Mouse (Mus musculus) midbrain, embryonic 11.5 days (tissue): ENCODE measurements around the gene Rnf40. TPM values are rescaled to one million over a fixed set of nuclear protein-coding genes. Genes with fewer than 3 reads are reported as not detected.

Source experiments
- ATAC-seq: fragments of 200-750 bp; cut with Nextera tagmentation; 2 replicates; pipeline ENCODE4 v1.8.0; 2017; ENCODE audit warnings: moderate TSS enrichment, moderate library complexity; ENCODE audit not compliant: low FRiP score
- DNase-seq: peaks from one replicate; pipeline ENCODE4 v3.0.0; 2015; ENCODE audit warnings: low spot score; ENCODE audit errors: missing footprints
- H3K27ac ChIP-seq: fragments of 300-500 bp; sonication (generic); 2 replicates; pipeline ENCODE4 v1.5.1; 2014; ENCODE audit warnings: low read depth, low read length
- H3K27me3 ChIP-seq: fragments of 300-500 bp; sonication (generic); 2 replicates; pipeline ENCODE4 v1.6.1; 2014; ENCODE audit warnings: mild to moderate bottlenecking, low read length, moderate library complexity, mixed read lengths; ENCODE audit not compliant: control insufficient read depth, insufficient read depth
- H3K36me3 ChIP-seq: fragments of 300-500 bp; sonication (generic); 2 replicates; pipeline ENCODE4 v1.6.1; 2014; ENCODE audit warnings: mild to moderate bottlenecking, low read length, moderate library complexity, mixed read lengths; ENCODE audit not compliant: control insufficient read depth, insufficient read depth
- H3K4me1 ChIP-seq: fragments of 300-500 bp; sonication (generic); 2 replicates; pipeline ENCODE4 v1.6.1; 2014; ENCODE audit warnings: low read length; ENCODE audit not compliant: control insufficient read depth, insufficient read depth
- H3K4me2 ChIP-seq: fragments of 300-500 bp; sonication (generic); 2 replicates; pipeline ENCODE4 v1.6.1; 2014; ENCODE audit warnings: mild to moderate bottlenecking, moderate library complexity
- H3K4me3 ChIP-seq: fragments of 300-500 bp; sonication (generic); 2 replicates; pipeline ENCODE4 v1.5.1; 2014; ENCODE audit warnings: low read depth, low read length
- H3K9ac ChIP-seq: fragments of 300-500 bp; sonication (generic); 2 replicates; pipeline ENCODE4 v1.6.1; 2014; ENCODE audit warnings: low read length
- H3K9me3 ChIP-seq: fragments of 300-500 bp; sonication (generic); 2 replicates; pipeline ENCODE4 v1.6.1; 2016; ENCODE audit warnings: low read length; ENCODE audit not compliant: control insufficient read depth
- WGBS: fragments of 180-500 bp; shearing (Covaris S2); extraction: QIAGEN DNeasy Blood & Tissue Kit; methylation state at CpG from one replicate; pipeline ENCODE4 v1.1.7; 2014; 5-methylcytosine and 5-hydroxymethylcytosine counted together
- polyA plus RNA-seq: library from polyadenylated mRNA; unstranded; fragments of >200 nt; fragmentation: Nextera tagmentation; extraction: Ambion mirVana; gene quantifications from 2 replicates; pipeline ENCODE4 v1.2.1, GENCODE M21; 2014

The Rnf40 gene
- polyA plus RNA-seq, 1 experiment from 2014 or later = 39.2 TPM

DNA sequence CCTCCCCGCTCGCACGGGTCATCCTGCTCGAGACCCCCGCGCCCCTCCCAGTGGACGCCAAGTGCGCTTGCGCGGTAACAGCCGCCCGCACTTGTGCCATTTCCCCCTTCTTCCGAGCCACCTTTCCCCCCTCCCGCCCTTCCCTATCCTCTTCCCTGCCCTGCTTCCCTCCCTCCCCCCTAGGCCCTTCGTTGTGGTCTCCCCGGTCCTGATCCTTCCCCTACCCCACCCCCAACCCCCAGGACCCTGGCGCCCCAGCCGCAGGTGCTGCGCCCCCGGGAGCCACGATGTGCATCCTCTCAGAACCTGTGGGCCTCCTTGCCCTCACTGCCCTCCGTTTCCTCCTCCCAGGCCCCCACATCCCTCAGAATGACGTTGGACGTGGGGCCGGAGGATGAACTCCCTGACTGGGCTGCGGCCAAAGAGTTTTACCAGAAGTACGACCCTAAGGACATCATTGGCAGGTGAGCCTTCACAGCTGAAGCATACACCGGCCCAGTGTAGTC lies 15.0 kb upstream of the Rnf40 start:
- WGBS = 1% methylated on average over 24 of the region's 28 CpGs
- ATAC-seq (no peak; the same call in 1 of the 2 replicates), DNase-seq (peak; percentile 90)
- no peaks in the 10 kb centered on the region for H3K9me3 ChIP-seq
- H3K27me3 ChIP-seq = no peaks in the 10 kb centered on the region
- H3K27ac ChIP-seq = peak overlapping the region; percentile 36; the same call in 1 of the 2 replicates
- H3K4me1 ChIP-seq = peaks cover 14% of the 10 kb centered on the region
- peak overlapping the region; percentile 88 for H3K9ac ChIP-seq
- H3K4me3 ChIP-seq = peak overlapping the region; percentile 78
- H3K36me3 ChIP-seq = peaks cover 7% of the 10 kb centered on the region; the same call in 1 of the 2 replicates
- H3K4me2 ChIP-seq = peak overlapping the region; percentile 95

DNA sequence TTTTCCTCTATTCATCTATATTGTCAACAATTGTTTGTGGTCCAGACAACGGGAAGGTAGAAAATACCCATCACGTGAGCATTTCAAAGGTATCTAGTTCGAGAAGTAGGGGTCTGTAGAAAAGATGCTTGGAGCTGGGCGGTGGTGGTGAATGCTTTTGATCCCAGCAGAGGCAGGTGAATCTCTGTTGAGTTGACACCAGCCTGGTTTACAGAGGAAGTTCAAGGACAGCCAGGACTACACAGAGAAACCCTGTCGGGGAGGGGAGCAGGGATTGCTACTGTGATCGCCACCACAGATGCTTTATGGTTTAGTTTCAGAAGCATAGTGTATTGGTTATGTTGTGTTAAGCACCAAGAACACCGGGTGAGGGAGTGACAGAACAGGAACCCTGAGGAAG lies 14.5 kb upstream of the Rnf40 start:
- H3K4me3 ChIP-seq = peak overlapping the region; percentile 78
- no peaks in the 10 kb centered on the region for H3K9me3 ChIP-seq
- no peak overlapping the region for H3K27ac ChIP-seq
- H3K36me3 ChIP-seq = peaks cover 7% of the 10 kb centered on the region; the same call in 1 of the 2 replicates
- H3K9ac ChIP-seq = peak overlapping the region; percentile 88
- H3K4me2 ChIP-seq = peak overlapping the region; percentile 95
- no peaks in the 10 kb centered on the region for H3K27me3 ChIP-seq
- H3K4me1 ChIP-seq = peaks cover 14% of the 10 kb centered on the region
- ATAC-seq (no peak), DNase-seq (no peak)
- WGBS = 28% methylated on average over 7 of the region's 7 CpGs

- no peak overlapping the region for H3K9ac ChIP-seq
- no peaks in the 10 kb centered on the region for H3K9me3 ChIP-seq
- H3K4me3 ChIP-seq = no peak overlapping the region
- ATAC-seq (no peak), DNase-seq (no peak)
- H3K4me2 ChIP-seq = no peak overlapping the region
- 91% methylated on average over 6 of the region's 6 CpGs for WGBS
- H3K36me3 ChIP-seq = peaks cover 15% of the 10 kb centered on the region
- H3K27ac ChIP-seq = no peak overlapping the region
- H3K4me1 ChIP-seq = peaks cover 6% of the 10 kb centered on the region
- H3K27me3 ChIP-seq = no peaks in the 10 kb centered on the region
These were observed 5.3 kb upstream of the Rnf40 start for GRCm38 (mm10) chr7:127583260-127583659.

DNA sequence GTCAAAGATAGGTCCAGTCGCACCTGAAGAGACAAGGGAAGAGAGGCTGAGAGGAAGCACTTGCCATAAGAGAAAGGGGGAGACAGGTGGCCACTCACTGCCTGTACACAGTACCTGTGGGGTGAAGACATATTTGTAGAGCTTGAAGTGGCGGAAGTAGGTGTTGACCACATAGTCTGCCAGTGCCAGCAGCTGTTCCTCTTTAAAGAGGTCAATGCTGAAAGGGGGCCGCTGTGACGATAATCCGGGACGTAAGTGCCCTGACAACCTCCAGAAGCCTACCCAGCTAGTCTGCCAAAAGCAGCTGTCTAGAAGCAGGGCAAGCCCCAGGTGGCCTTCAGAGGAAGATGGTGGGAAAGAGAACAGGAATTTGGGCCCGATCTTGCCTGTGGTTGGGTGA lies 3.5 kb upstream of the Rnf40 start:
- 90% methylated on average over 7 of the region's 7 CpGs for WGBS
- H3K36me3 ChIP-seq = peaks cover 11% of the 10 kb centered on the region
- peaks cover 13% of the 10 kb centered on the region for H3K4me1 ChIP-seq
- ATAC-seq = no peak
- H3K4me2 ChIP-seq = no peak overlapping the region
- H3K9ac ChIP-seq = no peak overlapping the region
- H3K4me3 ChIP-seq = no peak overlapping the region
- no peaks in the 10 kb centered on the region for H3K27me3 ChIP-seq
- no peak overlapping the region for H3K27ac ChIP-seq
- H3K9me3 ChIP-seq = no peaks in the 10 kb centered on the region
- DNase-seq = no peak

DNA sequence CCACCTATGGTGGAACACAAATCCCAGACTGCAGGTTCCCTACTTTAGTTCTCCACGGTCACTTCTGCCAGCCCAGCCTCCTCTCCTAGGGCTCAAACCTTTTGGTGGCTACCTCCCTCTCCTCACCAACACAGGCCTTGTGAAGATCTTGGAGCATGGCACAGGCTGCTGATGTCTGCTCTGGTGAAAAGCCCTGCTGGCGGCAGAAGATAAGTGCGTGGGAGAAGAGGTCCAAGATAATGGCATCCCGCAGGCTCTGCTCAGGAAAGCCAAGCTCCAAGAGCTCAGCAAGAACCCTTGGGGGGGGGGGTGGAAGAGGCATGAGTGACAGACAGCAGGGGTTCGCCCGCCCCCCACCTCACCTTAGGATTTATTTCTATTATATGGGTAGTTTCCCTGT lies 2.4 kb upstream of the Rnf40 start:
- peaks cover 16% of the 10 kb centered on the region for H3K36me3 ChIP-seq
- no peak overlapping the region for H3K4me3 ChIP-seq
- ATAC-seq (no peak), DNase-seq (no peak)
- 97% methylated on average over 6 of the region's 6 CpGs for WGBS
- no peaks in the 10 kb centered on the region for H3K9me3 ChIP-seq
- no peak overlapping the region for H3K9ac ChIP-seq
- H3K4me1 ChIP-seq = peaks cover 13% of the 10 kb centered on the region
- H3K27ac ChIP-seq = no peak overlapping the region
- H3K4me2 ChIP-seq = no peak overlapping the region
- no peaks in the 10 kb centered on the region for H3K27me3 ChIP-seq

DNA sequence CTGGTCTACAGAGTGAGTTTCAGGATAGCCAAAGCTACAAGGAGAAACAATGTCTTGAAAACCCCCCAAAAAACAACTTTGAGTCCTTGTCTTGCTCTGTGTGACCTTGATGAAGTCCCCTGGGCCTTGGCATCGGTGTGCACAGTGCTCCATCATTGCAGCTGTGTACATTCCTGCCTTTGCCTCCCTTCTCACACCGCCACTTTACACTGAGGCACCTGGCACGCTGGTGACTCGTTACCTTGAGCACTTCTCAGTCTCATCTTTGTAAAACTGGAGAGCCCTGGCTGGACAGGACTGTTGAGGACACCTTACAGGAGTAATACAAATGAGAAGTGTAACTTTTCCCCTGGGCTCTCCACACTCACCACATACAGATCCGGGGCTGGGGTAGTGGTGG lies 1.4 kb upstream of the Rnf40 start:
- Histone ChIP-seq H3K27ac (no peak overlapping the region), H3K9ac (peak overlapping the region; percentile 60), H3K4me2 (peak overlapping the region; percentile 88), H3K27me3 (no peaks in the 10 kb centered on the region), H3K4me1 (peaks cover 13% of the 10 kb centered on the region), H3K36me3 (peaks cover 23% of the 10 kb centered on the region), H3K4me3 (peak overlapping the region; percentile 82; the same call in 1 of the 2 replicates), H3K9me3 (no peaks in the 10 kb centered on the region)
- no peak for ATAC-seq
- no peak for DNase-seq
- 74% methylated on average over 5 of the region's 5 CpGs for WGBS

DNA sequence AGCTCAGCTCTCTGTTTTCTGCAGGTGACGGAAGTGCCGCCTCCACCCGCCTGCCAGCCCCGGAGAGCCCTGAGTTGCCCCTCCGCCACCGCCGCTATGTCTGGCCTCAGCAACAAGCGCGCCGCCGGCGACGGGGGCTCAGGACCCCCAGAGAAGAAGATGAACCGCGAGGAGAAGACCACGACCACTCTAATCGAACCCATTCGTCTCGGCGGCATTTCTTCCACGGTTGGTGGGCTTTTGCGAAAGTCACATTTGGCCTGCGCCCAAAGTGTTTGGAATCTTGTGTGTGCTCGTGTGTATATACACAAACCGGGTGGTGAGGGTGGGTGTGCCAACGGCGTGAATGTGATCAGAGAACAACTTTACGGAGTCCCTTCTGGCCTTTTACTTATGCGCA lies 334 bp downstream of the Rnf40 start:
- H3K9ac ChIP-seq = peak overlapping the region; percentile 81
- no peaks in the 10 kb centered on the region for H3K9me3 ChIP-seq
- peaks cover 15% of the 10 kb centered on the region for H3K36me3 ChIP-seq
- DNase-seq = peak; percentile 88
- no peak overlapping the region for H3K27ac ChIP-seq
- no peak for ATAC-seq
- peak overlapping the region; percentile 88 for H3K4me2 ChIP-seq
- H3K4me1 ChIP-seq = peaks cover 13% of the 10 kb centered on the region
- peak overlapping the region; percentile 82 for H3K4me3 ChIP-seq
- WGBS = 6% methylated on average over 29 of the region's 29 CpGs
- no peaks in the 10 kb centered on the region for H3K27me3 ChIP-seq

DNA sequence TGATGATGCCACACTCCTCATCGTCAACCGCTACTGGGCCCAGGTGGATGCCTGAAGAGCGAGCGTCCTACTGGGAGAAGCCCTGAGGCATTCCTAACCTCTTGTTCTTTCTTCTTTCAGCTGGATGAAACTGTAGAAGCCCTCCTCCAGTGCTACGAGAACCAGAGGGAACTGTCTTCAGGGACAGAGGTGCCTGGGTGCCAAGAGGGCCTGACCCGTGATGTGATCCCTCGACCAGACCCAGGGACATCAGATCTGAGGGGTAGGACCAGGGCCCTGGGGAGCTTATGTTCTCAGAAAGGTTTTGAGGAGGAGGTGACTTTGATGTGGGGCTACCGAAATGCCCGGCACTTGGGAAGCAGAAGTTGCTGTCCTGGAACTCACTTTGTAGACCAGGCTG lies 1.1 kb downstream of the Rnf40 start:
- Histone ChIP-seq H3K4me3 (peak overlapping the region; percentile 82), H3K36me3 (peaks cover 18% of the 10 kb centered on the region), H3K27me3 (no peaks in the 10 kb centered on the region), H3K27ac (no peak overlapping the region), H3K9ac (peak overlapping the region; percentile 81; the same call in 1 of the 2 replicates), H3K9me3 (no peaks in the 10 kb centered on the region), H3K4me1 (peaks cover 13% of the 10 kb centered on the region), H3K4me2 (peak overlapping the region; percentile 88)
- DNase-seq (no peak), ATAC-seq (no peak)
- 93% methylated on average over 9 of the region's 9 CpGs for WGBS

- H3K4me1 ChIP-seq = peaks cover 13% of the 10 kb centered on the region
- no peak overlapping the region for H3K27ac ChIP-seq
- DNase-seq (no peak), ATAC-seq (no peak)
- H3K36me3 ChIP-seq = peaks cover 31% of the 10 kb centered on the region
- H3K9ac ChIP-seq = no peak overlapping the region
- H3K27me3 ChIP-seq = no peaks in the 10 kb centered on the region
- 94% methylated on average over 10 of the region's 10 CpGs for WGBS
- H3K9me3 ChIP-seq = no peaks in the 10 kb centered on the region
- H3K4me3 ChIP-seq = no peak overlapping the region
- no peak overlapping the region for H3K4me2 ChIP-seq
These were observed 2.5 kb downstream of the Rnf40 start for GRCm38 (mm10) chr7:127591108-127591507.
